Mouse (Mus musculus): ENCODE measurements around the gene Folr1. TPM values are rescaled to one million over a fixed set of nuclear protein-coding genes. Genes with fewer than 3 reads are reported as not detected.
A peak's percentile ranks its signal among the peaks of the same experiment; 100 is the strongest.

Gene Folr1
- total RNA-seq, 2 experiments from 2014 or later = not detected

DNA sequence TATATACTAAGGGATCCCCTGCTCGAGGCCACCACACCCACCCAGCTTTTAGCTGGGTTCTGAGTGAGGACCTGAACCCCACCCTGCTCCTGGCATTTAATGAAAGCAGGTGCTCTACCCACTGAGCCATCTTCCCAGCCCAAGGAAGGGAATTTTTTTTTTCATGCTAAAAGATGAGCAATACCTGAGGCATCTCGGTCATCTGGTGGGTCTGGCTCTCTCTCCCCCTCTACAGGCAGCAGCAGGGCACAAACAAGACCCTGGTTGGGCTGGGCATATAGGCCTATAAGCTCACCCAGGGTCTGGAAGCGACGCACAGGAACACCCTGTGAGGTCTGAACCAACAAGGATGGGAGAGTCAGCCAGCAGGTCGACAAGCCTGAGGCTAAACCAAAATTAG lies 37.2 kb downstream of the Folr1 start:
- no peak for DNase-seq (ENCODE audit: low spot score in 2 of 2)

DNA sequence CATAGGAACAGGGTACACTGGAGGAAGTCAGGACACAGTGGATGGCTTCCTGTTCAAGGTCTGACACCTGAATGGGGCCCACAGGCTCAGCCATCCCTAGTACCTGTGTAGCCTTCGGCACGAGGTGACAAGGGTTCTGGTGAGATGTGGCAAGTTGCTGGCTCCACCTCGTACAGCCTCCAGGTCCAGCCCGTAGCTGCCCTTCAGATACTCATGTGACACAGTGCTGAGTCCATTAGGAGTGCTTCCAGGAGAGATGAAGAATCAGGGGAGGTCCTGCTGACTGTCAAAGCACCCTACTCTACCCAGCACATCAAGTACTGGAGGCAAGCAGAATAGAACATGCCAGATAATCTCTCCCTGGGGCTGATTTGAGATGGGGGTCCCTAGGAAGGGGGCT lies 38.2 kb downstream of the Folr1 start:
- DNase-seq (ENCODE audit: low spot score in 2 of 2) = no peak

DNA sequence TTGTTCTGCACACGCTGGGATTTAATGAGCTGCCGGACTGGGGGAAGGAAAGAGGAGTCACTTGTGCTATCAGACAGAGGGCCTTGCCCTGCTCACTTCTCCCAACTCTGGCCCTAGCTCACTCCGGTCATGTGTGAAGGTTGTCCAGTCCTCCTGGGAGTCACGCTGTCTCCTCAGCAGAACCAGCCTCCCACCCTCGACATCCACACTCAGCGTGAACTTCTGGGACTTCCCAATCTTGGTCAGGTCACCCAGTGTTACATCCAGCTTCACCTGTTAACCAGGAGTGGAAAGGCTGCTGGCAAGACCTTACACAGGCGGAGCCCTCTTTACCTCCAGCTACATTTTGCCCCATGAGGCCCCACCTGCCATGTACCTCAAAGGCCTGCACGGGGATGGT lies 39.2 kb downstream of the Folr1 start:
- no peak for DNase-seq (ENCODE audit: low spot score in 2 of 2)

DNA sequence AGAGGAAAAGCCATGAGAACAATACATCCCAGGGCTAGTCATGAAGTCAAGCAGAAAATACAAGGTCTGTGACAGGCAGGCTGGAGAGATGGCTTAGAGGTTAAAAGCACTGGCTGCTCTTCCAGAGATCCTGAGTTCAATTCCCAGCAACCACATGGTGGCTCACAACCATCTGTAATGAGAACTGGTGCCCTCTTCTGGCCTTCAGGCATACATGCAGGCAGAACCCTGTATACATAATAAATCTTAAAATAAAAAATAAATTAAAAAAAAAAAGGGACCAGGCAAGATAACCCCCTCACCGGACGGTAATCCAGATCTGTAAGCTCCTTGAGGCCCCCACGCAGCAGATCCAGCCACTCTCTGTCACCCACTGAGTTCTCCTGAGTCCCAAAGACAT lies 40.2 kb downstream of the Folr1 start:
- no peak for DNase-seq (ENCODE audit: low spot score in 2 of 2)

DNA sequence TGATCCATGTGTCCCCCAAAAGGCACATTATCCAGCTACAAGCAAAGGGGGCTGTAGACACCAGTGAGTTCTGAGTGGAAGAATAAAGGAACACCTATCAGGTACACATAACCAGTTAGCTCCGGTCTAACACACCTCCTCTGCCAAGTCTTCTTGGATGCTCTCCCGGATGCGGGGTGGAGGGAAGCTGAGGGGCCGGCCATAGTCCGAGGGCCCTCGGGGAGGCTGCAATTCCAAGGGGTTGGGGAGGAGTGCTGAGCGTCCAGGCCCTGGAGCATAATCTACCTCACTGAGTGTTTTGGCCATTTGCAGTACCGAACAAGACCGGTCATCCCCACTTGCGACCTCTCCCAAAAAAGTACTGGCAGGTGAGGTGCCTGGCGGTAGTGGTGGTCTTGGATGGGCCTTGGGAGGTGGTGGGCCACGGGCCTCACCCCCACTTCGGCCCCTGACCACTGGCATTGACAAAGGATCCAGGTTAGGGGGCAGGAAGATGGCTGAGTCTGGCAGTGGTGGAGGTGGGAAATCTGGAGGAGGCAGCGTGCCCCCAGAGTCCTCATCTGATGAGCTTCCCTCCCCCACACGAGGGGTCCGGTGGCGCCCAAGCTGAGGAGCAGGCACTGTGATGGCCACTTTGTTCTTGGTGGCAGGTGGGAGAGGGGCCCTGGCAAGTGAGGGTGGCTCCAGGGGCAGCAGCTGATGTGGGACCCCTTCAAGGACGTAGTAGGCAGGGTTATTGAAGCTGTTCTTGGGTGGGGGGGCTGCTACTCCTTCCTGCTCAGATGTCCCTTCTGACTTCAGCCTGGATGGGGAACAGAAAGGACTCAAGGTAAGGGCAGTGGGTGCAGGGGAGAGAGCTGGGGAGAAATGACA lies 46.6 kb downstream of the Folr1 start:
- no peak for DNase-seq (ENCODE audit: low spot score in 2 of 2)

DNA sequence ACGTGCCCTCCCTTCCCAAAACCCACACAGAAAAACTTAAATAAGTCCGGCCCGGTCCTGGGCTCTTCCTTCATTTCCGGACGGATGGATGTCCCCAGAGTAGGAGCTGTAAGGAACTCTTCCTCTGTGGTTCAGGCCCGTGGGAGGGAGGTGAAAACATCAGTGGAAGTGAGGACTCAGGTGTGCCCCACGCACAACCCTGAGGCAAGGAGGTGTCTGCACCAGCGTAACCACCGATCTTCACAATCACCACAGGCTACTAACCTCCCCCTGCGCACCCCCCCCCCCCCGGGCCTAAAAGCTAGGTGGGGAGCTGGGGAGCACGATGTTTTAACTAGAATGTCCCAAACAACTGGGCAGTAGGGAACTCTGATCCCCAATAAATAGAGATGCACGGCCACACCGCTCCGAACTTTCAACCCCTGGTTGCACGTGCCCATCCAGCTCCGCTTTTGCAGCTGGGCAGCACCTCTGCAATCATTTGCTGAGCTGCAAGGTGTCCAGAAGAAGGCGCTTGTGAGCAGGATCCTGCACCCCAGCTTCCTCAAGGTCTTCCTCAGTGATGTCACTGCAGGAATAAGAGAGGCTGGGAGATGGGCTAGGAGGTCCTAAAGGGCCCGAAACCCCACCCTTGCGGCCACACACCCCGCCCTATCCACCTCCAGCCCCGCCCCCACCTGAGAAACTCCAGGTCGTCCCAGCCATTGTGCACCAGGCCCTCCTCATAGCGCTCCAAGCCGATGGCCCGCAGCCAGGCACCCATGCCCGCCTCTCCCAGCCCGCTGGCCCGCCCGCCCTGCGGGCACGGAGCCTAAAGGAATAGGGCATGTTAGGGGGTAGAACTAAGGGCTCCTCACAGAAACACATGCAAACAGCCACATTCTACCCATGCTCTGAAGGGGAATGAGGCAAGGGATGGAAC lies 47.5 kb downstream of the Folr1 start:
- DNase-seq (ENCODE audit: low spot score in 2 of 2) = no peak

DNA sequence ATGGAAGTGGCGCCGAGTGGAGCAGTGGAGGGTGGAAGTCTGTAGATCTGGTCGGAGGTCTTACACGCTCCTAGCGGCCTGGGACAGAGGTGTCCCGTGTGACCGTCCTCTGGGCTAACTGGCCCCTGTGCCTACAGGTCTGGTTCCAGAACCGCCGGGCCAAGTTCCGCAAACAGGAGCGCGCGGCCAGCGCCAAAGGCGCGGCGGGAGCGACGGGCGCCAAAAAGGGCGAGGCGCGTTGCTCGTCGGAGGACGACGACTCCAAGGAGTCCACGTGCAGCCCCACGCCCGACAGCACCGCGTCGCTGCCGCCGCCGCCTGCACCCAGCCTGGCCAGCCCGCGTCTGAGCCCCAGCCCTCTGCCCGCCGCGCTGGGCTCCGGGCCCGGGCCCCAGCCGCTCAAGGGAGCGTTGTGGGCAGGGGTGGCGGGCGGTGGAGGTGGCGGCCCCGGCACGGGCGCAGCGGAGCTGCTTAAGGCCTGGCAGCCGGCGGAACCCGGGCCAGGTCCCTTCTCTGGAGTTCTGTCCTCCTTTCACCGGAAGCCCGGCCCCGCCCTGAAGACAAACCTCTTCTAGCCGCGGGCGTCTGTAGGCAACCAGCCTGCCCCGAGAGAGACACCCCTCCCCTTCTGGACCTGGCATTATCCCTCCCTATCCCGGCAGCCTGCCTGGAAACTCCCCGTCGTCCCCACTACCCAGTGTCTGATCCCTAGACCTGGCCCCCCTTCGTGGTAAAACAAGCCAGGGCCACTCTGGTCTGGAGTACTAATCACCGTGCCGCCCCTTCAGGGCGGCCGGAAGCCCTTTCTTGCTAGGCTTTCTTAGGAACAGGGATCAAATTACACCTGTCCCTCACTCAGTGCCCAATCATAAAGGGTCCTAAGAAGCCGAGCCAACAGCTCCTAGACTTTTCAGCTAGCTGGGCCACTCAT lies 48.8 kb downstream of the Folr1 start:
- peak in 1 of 2 experiments; percentile 10 for DNase-seq (ENCODE audit: low spot score in 2 of 2)

DNA sequence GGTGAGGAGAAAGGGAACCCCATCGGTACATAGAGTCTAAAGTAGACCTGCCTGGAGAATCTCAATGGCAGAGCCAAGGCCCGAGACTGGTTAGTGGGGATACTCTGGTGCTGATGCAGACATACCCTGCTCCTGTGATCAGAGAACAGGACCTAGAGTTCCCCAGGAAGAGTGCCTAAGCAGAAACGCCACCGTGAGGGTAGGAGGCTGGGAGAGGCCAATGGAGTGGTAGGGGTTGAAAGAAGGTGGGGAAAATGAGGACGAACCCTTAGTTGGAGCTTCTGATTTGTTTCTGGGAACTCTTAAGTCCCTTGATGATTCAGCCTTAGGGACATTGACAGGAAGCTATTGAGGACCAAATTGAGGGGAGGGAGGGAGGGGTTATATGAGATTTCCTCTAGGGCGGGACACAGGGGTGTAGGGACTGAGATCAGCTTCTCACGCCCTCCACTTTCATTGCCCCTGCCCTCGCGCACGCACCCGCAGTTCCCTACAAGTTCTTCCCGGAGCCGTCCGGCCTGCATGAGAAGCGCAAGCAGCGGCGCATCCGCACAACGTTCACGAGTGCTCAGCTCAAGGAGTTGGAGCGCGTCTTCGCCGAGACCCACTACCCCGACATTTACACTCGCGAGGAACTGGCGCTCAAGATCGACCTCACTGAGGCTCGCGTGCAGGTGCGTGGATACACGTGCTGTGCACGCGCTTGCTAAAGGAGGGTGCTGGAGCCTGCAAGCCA lies 50.1 kb downstream of the Folr1 start:
- no peak for DNase-seq (ENCODE audit: low spot score in 2 of 2)

DNA sequence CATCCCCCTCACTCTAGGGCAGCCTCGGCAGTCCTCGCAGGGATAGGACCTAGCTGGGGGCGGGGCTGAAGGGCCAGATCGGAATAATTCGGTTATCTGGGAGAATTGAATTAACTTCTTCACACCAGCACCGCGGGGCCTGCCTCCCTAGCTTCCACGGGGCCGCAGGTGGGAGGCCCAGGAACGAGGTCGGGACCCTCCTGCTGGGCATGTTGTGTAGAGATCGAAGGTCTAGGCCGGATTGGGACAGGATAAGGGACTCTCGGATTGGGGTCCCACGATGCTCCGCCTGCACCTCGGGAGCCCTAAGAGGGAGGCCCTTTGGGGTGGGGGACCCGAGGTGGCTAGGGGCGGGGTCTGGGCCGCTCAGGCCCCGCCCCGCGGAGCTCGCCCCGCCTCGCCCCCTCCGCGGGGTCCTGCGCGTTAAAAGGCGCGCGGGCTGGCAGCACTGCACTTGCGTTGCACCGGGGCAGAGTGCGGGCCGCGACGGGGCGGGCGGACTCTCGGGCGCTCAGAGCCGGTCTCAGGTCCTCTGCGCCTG lies 52.7 kb downstream of the Folr1 start, which contains the start of gene Phox2a:
Phox2a (plus strand) TSS at position 453 of the 541 bp plus-strand sequence.
- DNase-seq (ENCODE audit: low spot score in 2 of 2) = no peak

Small RNA genes lying within 50 kb of the gene (microRNA-seq; reads per million reads assigned to microRNA genes)
- gene Gm22655 = 0 reads per million in 2 experiments

Other genes with a start within 250 kb of the Folr1 start
- gene Clpb, start 207.2 kb downstream of the Folr1 start, total RNA-seq (2021) = 10 to 100 TPM; 55.8 to 57.3 TPM
- under 1 TPM; 0.51 to 0.68 TPM for gene Phox2a, start 52.5 kb downstream of the Folr1 start, total RNA-seq (2021)
- 10 to 100 TPM; 28.7 to 31.4 TPM for gene Inppl1, start 32.6 kb downstream of the Folr1 start, total RNA-seq (2021)
- gene Folr2, start 13.6 kb downstream of the Folr1 start, total RNA-seq (2021) = under 1 TPM in 1 of 2 experiments, not detected in 1; 0.54 TPM
- gene Anapc15, start 7.1 kb downstream of the Folr1 start, total RNA-seq (2021) = 10 to 100 TPM; 27.2 to 34.1 TPM
- 10 to 100 TPM; 82.6 to 87.9 TPM for gene Lamtor1, start 35.1 kb upstream of the Folr1 start, total RNA-seq (2021)
- gene Tomt, start 35.6 kb upstream of the Folr1 start, total RNA-seq (2021) = not detected
- 1 to 10 TPM; 5.4 to 5.5 TPM for gene Lrrc51, start 63.1 kb upstream of the Folr1 start, total RNA-seq (2021)
- 100 to 1,000 TPM in 1 of 2 experiments, 10 to 100 TPM in 1; 93.8 to 106 TPM for gene Numa1, start 63.3 kb upstream of the Folr1 start, total RNA-seq (2021)
- 1 to 10 TPM; 6.6 to 6.8 TPM for gene Il18bp, start 147.9 kb upstream of the Folr1 start, total RNA-seq (2021)
- gene Rnf121, start 194.7 kb upstream of the Folr1 start, total RNA-seq (2021) = 10 to 100 TPM; 46.0 to 46.6 TPM
- 10 to 100 TPM; 20.5 to 26.6 TPM for gene Xndc1, start 194.7 kb upstream of the Folr1 start, total RNA-seq (2021)
- 1 to 10 TPM; 2.4 to 2.5 TPM for gene Xntrpc, start 194.9 kb upstream of the Folr1 start, total RNA-seq (2021)
- gene Trpc2, start 212.3 kb upstream of the Folr1 start, total RNA-seq (2021) = not detected
- gene Art1, start 231.0 kb upstream of the Folr1 start, total RNA-seq (2021) = not detected
- not detected for gene Art5, start 238.7 kb upstream of the Folr1 start, total RNA-seq (2021)
- under 1 TPM; 0.30 to 0.46 TPM for gene Chrna10, start 246.0 kb upstream of the Folr1 start, total RNA-seq (2021)

Measured in left cerebral cortex, adult 18-20 months (tissue).